Mouse (Mus musculus) spleen, adult 2 months (tissue): Measurements from ENCODE around the gene Fbxw21. TPM values are rescaled to one million over a fixed set of nuclear protein-coding genes. Genes with fewer than 3 reads are reported as not detected.
"Not testable (repeated sequence)": the region's sequence is repeated elsewhere in the genome, so short reads cannot be mapped to it uniquely, and the experiment has no call there.

ENCODE experiments used
- DNase-seq, 2 experiments: peaks; one replicate each; pipeline versions ENCODE4 v3.0.0 to v3.0.0-alpha.2; 2012 to 2021; ENCODE audit warnings: low spot score in 2 of 2, low read depth in 1 of 2
- H3K27ac ChIP-seq: fragments of 200-500 bp; 2 replicates; pipeline ENCODE4 v1.5.1; 2012; ENCODE audit warnings: low read length, inconsistent platforms; ENCODE audit not compliant: insufficient read depth
- H3K27me3 ChIP-seq: fragments of 200-500 bp; 2 replicates; pipeline ENCODE4 v1.6.1; 2012; ENCODE audit warnings: mild to moderate bottlenecking, moderate library complexity, low read length, inconsistent platforms; ENCODE audit not compliant: control insufficient read depth, insufficient read depth
- H3K36me3 ChIP-seq: fragments of 200-500 bp; 2 replicates; pipeline ENCODE4 v1.6.1; 2012; ENCODE audit warnings: mild to moderate bottlenecking, low read length, inconsistent platforms; ENCODE audit not compliant: control insufficient read depth, insufficient read depth
- H3K4me1 ChIP-seq: fragments of 200-500 bp; 2 replicates; pipeline ENCODE4 v1.6.1; 2011; ENCODE audit warnings: inconsistent platforms; ENCODE audit not compliant: control insufficient read depth, insufficient read depth, insufficient read length
- H3K4me3 ChIP-seq: fragments of 200-500 bp; 2 replicates; pipeline ENCODE4 v1.5.1; 2011; ENCODE audit warnings: mild to moderate bottlenecking, inconsistent platforms; ENCODE audit not compliant: insufficient read depth, insufficient read length; ENCODE audit errors: extremely low read depth
- CTCF ChIP-seq: fragments of 200-500 bp; IDR thresholded peaks from 2 replicates; pipeline ENCODE4 v1.5.1; 2011; ENCODE audit warnings: mild to moderate bottlenecking, inconsistent platforms; ENCODE audit not compliant: insufficient read depth, insufficient read length, insufficient replicate concordance; ENCODE audit errors: extremely low read depth
- POLR2A ChIP-seq: fragments of 200-500 bp; IDR thresholded peaks from 2 replicates; pipeline ENCODE4 v1.6.1; 2011; ENCODE audit warnings: low read depth, low read length, inconsistent platforms
- WGBS: fragments of 180-500 bp; shearing (Covaris S2); methylation state at CpG from one replicate; pipeline ENCODE4 v1.1.7; 2018; 5-methylcytosine and 5-hydroxymethylcytosine counted together
- polyA plus RNA-seq: library from polyadenylated mRNA; depleted of rRNA; stranded (reverse); fragments of >200 nt; gene quantifications from 2 replicates; pipeline ENCODE4 v1.2.3, GENCODE M21; 2012

The Fbxw21 gene
- polyA plus RNA-seq, 1 experiment = not detected

DNA sequence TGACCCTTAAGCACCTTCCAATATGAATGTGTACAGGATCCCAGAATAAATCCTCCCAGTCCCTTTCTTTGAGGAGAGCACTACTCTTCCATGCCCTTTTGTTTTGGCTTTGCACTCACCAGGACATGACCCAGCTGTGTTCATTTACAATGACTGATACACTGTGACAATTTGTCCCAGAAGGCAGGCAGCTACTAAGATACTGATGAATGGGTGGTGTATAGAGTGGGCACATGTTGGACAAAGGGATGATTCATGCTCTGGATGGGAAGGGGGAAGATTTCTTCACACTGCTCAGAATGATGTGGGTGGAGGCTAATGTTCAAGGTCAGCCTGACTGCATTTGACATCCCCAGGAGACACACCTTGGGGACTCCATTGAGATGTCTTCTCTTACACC lies 5.5 kb upstream of the Fbxw21 start:
- no peak for DNase-seq
- TF ChIP-seq CTCF (no peak), POLR2A (no peak)
- Histone ChIP-seq H3K27ac (no peak overlapping the region), H3K4me3 (no peak overlapping the region), H3K4me1 (no peaks in the 10 kb centered on the region), H3K36me3 (no peaks in the 10 kb centered on the region), H3K27me3 (no peaks in the 10 kb centered on the region)

DNA sequence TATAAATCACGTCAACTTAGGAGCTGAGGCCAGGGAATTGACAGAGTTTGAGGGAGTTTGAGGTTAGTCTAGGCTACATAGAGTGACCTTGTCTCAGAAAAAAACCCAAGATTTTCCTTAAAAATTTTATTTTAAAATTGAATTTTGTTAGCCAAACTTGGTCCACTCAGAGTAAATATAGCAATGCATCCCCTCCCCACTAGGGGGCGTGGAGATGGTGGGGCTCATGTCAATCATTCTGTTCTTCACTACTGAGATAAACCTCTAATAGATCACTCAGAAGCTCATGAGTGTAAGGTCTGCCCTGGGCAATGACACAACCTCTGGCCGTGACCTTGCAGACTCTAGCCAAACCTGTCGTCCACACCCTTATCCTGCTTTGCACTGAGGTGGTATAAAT lies 21.4 kb downstream of the Fbxw21 start:
- H3K36me3 ChIP-seq, DNase-seq, H3K4me3 ChIP-seq, H3K27ac ChIP-seq, H3K4me1 ChIP-seq, H3K27me3 ChIP-seq: not testable (repeated sequence)
- peak; percentile 13; the same call in 1 of the 2 replicates for TF ChIP-seq CTCF
- WGBS = 65% methylated on average over 4 of the region's 4 CpGs

DNA sequence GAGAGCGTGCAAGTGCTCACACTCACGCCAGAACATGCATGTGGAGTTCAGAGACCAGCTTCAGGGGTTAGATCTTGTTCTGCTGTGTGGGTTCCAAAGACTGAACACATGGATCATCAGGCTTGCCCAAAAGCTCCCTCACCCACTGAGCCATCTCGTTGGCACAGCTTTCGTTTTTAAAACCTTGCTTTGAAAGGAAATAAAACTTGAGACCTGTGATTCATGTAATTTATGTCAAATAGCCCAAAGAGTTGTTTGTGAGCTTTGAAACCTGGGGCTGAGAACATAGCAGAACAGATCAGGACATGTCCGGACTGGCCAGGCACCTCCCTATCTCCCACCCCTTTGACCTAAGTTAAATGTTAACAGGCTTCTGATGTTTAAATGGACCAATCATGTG lies 31.8 kb downstream of the Fbxw21 start:
- Histone ChIP-seq H3K27me3 (no peaks in the 10 kb centered on the region), H3K36me3 (no peaks in the 10 kb centered on the region), H3K4me1 (no peaks in the 10 kb centered on the region), H3K27ac (no peak overlapping the region), H3K4me3 (no peak overlapping the region)
- WGBS = 79% methylated on average over 5 of the region's 5 CpGs
- TF ChIP-seq CTCF = no peak
- no peak for TF ChIP-seq POLR2A
- no peak for DNase-seq

DNA sequence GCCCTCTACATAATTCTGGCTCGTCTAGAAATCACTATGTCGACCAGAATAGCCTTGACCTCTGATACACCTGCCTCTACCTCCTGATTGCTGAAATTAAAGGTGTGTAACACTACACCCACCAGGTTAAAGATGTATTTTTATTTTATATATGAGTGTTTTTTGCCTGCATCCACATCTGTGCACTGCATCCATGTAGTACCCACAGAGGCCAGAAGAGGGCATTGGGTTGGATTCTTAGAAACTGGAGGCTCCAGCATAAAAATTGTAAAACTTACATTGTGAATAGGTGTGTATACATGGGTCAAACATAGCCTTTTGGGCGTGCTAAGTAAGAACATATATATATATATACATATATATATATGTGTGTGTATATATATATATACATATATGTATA lies 33.6 kb downstream of the Fbxw21 start:
- H3K36me3 ChIP-seq = no peaks in the 10 kb centered on the region
- TF ChIP-seq POLR2A (no peak), CTCF (no peak)
- H3K27me3 ChIP-seq = no peaks in the 10 kb centered on the region
- DNase-seq = no peak
- no peak overlapping the region for H3K4me3 ChIP-seq
- no peaks in the 10 kb centered on the region for H3K4me1 ChIP-seq
- H3K27ac ChIP-seq = no peak overlapping the region
- WGBS = 51% methylated on average over 3 of the region's 3 CpGs

DNA sequence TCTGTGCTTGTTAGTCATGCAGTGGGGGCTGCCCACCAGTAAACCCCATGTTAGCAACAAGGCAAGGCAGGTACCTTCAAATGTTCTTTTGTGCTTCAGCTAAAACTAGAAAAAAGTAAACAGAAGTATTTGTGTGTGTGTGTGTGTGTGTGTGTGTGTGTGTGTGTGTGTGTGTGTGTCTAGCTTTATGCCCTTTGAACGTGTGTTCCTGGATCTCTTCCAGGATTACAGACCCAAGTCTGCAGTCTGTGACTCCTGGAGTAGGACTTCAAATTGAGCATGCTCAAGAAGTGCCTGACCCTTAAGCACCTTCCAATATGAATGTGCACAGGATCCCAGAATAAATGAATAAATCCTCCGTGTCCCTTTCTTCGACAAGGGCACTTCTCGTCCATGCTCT lies 34.8 kb downstream of the Fbxw21 start:
- H3K4me3 ChIP-seq = no peak overlapping the region
- no peak for DNase-seq
- H3K4me1 ChIP-seq = no peaks in the 10 kb centered on the region
- no peaks in the 10 kb centered on the region for H3K36me3 ChIP-seq
- TF ChIP-seq POLR2A = no peak
- TF ChIP-seq CTCF = no peak
- 71% methylated on average over 4 of the region's 4 CpGs for WGBS
- no peaks in the 10 kb centered on the region for H3K27me3 ChIP-seq
- no peak overlapping the region for H3K27ac ChIP-seq

DNA sequence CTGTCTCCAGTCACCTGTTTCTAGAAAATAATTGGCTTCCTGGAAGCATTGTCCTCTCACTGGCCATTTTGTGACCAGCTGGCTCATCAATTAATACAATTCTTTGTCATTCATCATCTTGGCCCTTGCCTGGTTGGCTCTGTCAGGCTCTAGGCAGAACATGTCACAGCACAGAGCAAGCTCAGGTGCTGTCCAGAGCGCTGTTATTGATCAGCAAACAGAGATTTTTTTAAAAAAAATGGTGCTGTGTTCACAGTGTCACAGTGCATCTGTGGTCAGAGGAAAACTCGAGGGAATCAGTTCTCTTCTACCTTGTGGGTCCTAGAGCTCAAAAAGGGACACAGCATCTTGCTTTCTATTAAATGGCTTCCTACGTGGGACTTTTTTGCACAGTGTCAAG lies 36.4 kb downstream of the Fbxw21 start:
- no peaks in the 10 kb centered on the region for H3K4me1 ChIP-seq
- no peak overlapping the region for H3K27ac ChIP-seq
- TF ChIP-seq CTCF (no peak), POLR2A (no peak)
- WGBS = 75% methylated on average over 3 of the region's 3 CpGs
- H3K27me3 ChIP-seq = no peaks in the 10 kb centered on the region
- H3K36me3 ChIP-seq = no peaks in the 10 kb centered on the region
- DNase-seq = no peak
- no peak overlapping the region for H3K4me3 ChIP-seq

DNA sequence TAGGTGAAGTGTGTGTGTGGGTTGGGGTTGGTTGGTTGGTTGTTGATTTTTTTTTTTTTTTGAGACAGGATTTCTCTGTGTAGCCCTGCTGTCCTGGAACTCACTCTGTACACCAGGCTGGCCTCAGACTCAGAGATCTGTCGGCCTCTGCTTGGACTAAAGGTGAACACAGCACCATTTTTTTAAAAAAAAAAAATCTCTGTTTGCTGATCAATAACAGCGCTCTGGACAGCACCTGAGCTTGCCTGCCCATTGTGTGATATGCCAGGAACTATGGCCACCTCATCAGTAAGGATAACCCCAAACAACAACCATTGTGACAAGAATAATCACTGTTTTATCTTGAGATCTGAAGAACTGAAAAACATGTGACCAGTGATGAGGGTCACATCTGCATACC lies 36.8 kb downstream of the Fbxw21 start:
- H3K36me3 ChIP-seq = no peaks in the 10 kb centered on the region
- no peaks in the 10 kb centered on the region for H3K4me1 ChIP-seq
- DNase-seq = no peak
- WGBS = 92% methylated on average over 2 of the region's 2 CpGs
- H3K27me3 ChIP-seq = no peaks in the 10 kb centered on the region
- no peak overlapping the region for H3K4me3 ChIP-seq
- no peak overlapping the region for H3K27ac ChIP-seq
- no peak for TF ChIP-seq POLR2A
- TF ChIP-seq CTCF = no peak
